Mouse (Mus musculus) MEL (cell line): ENCODE data around the gene Mta3. TPM values are rescaled to one million over a fixed set of nuclear protein-coding genes. Genes with fewer than 3 reads are reported as not detected.
A peak's percentile ranks its signal among the peaks of the same experiment; 100 is the strongest.

Source experiments
- DNase-seq: peaks from one replicate; pipeline ENCODE4 v3.0.0; 2011; ENCODE audit warnings: low read depth, low spot score
- H3K27ac ChIP-seq: 2 replicates; pipeline ENCODE4 v1.5.1; 2012; ENCODE audit warnings: low read depth, mild to moderate bottlenecking, control low read depth, low read length, moderate library complexity; ENCODE audit not compliant: control insufficient read depth
- H3K27me3 ChIP-seq, 2 experiments: fragments of 150-350 bp in 1 of 2; sonication (generic) in 1 of 2; 2 replicates each; pipeline ENCODE4 v1.6.1; 2012; ENCODE audit warnings: low read length in 2 of 2, mild to moderate bottlenecking in 2 of 2, improper control_type of control experiment in 1 of 2, moderate library complexity in 1 of 2; ENCODE audit not compliant: insufficient read depth in 2 of 2, control insufficient read depth in 1 of 2
- H3K36me3 ChIP-seq, 2 experiments: 2 replicates each; pipeline ENCODE4 v1.6.1; 2012 to 2014; ENCODE audit warnings: low read length in 2 of 2, improper control_type of control experiment in 1 of 2, inconsistent platforms in 1 of 2, mild to moderate bottlenecking in 1 of 2; ENCODE audit not compliant: insufficient read depth in 2 of 2, control insufficient read depth in 1 of 2
- H3K4me1 ChIP-seq, 2 experiments: fragments of 150-350 bp in 1 of 2; sonication (generic) in 1 of 2; 2 replicates each; pipeline ENCODE4 v1.6.1; 2012; ENCODE audit warnings: low read length in 2 of 2, improper control_type of control experiment in 1 of 2, mild to moderate bottlenecking in 1 of 2; ENCODE audit not compliant: insufficient read depth in 2 of 2, control insufficient read depth in 1 of 2
- H3K4me3 ChIP-seq, 2 experiments: fragments of 150-350 bp in 1 of 2; sonication (generic) in 1 of 2; 2 replicates each; pipeline ENCODE4 v1.5.1; 2012; ENCODE audit warnings: low read depth in 2 of 2, low read length in 2 of 2, mild to moderate bottlenecking in 2 of 2, moderate library complexity in 2 of 2, control low read depth in 1 of 2, improper control_type of control experiment in 1 of 2; ENCODE audit not compliant: control insufficient read depth in 1 of 2, insufficient read depth in 1 of 2
- H3K79me2 ChIP-seq: 2 replicates; pipeline ENCODE4 v1.6.1; 2012; ENCODE audit warnings: mild to moderate bottlenecking, low read length, moderate library complexity; ENCODE audit not compliant: control insufficient read depth, poor library complexity, insufficient read depth
- H3K9ac ChIP-seq: 2 replicates; pipeline ENCODE4 v1.6.1; 2012; ENCODE audit warnings: low read depth, mild to moderate bottlenecking, control low read depth, low read length, moderate library complexity; ENCODE audit not compliant: control insufficient read depth, poor library complexity, severe bottlenecking
- H3K9me3 ChIP-seq: fragments of 150-350 bp; sonication (generic); replicated peaks from 2 replicates; pipeline ENCODE4 v1.6.1; 2012; ENCODE audit warnings: mild to moderate bottlenecking, low read length, improper control_type of control experiment, moderate library complexity; ENCODE audit not compliant: insufficient read depth
- CHD1 ChIP-seq: IDR thresholded peaks from 2 replicates; pipeline ENCODE4 v1.6.1; 2012; ENCODE audit warnings: low read depth, mild to moderate bottlenecking, inconsistent platforms, low read length, improper control_type of control experiment
- CTCF ChIP-seq, 3 experiments: IDR thresholded peaks in 2 of 3; conservative IDR thresholded peaks in 1 of 3; 2 replicates each; pipeline ENCODE4 v1.5.1; 2011 to 2012; ENCODE audit warnings: low read length in 3 of 3, low read depth in 2 of 3, mild to moderate bottlenecking in 2 of 3, improper control_type of control experiment in 1 of 3, inconsistent platforms in 1 of 3, mixed read lengths in 1 of 3, moderate library complexity in 1 of 3; ENCODE audit not compliant: control insufficient read depth in 1 of 3, insufficient read depth in 1 of 3, poor library complexity in 1 of 3, severe bottlenecking in 1 of 3
- E2F4 ChIP-seq: IDR thresholded peaks from 2 replicates; pipeline ENCODE4 v1.6.1; 2011; ENCODE audit warnings: low read depth, low read length, improper control_type of control experiment, borderline replicate concordance
- ELF1 ChIP-seq: IDR thresholded peaks from 2 replicates; pipeline ENCODE4 v1.6.1; 2014; ENCODE audit warnings: low read depth, mild to moderate bottlenecking, inconsistent platforms, low read length, improper control_type of control experiment, moderate library complexity
- ETS1 ChIP-seq: IDR thresholded peaks from 2 replicates; pipeline ENCODE4 v1.6.1; 2012; ENCODE audit warnings: low read depth, mild to moderate bottlenecking, inconsistent platforms, low read length, improper control_type of control experiment, moderate library complexity
- GABPA ChIP-seq: IDR thresholded peaks from 2 replicates; pipeline ENCODE4 v1.6.1; 2012; ENCODE audit warnings: low read depth, mild to moderate bottlenecking, inconsistent platforms, low read length, improper control_type of control experiment, moderate library complexity
- HCFC1 ChIP-seq: IDR thresholded peaks from 2 replicates; pipeline ENCODE4 v1.6.1; 2012; ENCODE audit warnings: low read depth, mild to moderate bottlenecking, inconsistent platforms, low read length, improper control_type of control experiment, moderate library complexity
- KAT2A ChIP-seq: conservative IDR thresholded peaks from 2 replicates; pipeline ENCODE4 v1.6.1; 2012; ENCODE audit warnings: low read depth, low read length, improper control_type of control experiment, inconsistent platforms
- MAFK ChIP-seq: IDR thresholded peaks from 2 replicates; pipeline ENCODE4 v1.6.1; 2011; ENCODE audit warnings: low read depth, mild to moderate bottlenecking, low read length, improper control_type of control experiment, borderline replicate concordance
- MAX ChIP-seq: IDR thresholded peaks from 2 replicates; pipeline ENCODE4 v1.6.1; 2011; ENCODE audit warnings: low read length, improper control_type of control experiment
- MAZ ChIP-seq: IDR thresholded peaks from 2 replicates; pipeline ENCODE4 v1.6.1; 2012; ENCODE audit warnings: low read depth, mild to moderate bottlenecking, inconsistent platforms, low read length, improper control_type of control experiment
- MEF2A ChIP-seq: IDR thresholded peaks from 2 replicates; pipeline ENCODE4 v1.6.1; 2014; ENCODE audit warnings: low read depth, mild to moderate bottlenecking, inconsistent platforms, low read length, improper control_type of control experiment; ENCODE audit not compliant: poor library complexity, insufficient replicate concordance, severe bottlenecking; ENCODE audit errors: extremely low read depth
- MXI1 ChIP-seq: IDR thresholded peaks from 2 replicates; pipeline ENCODE4 v1.6.1; 2011; ENCODE audit warnings: mild to moderate bottlenecking, low read depth, low read length, improper control_type of control experiment
- MYC ChIP-seq: IDR thresholded peaks from 2 replicates; pipeline ENCODE4 v1.6.1; 2011; ENCODE audit warnings: low read depth, mild to moderate bottlenecking, low read length, improper control_type of control experiment, moderate library complexity
- NELFE ChIP-seq: IDR thresholded peaks from 2 replicates; pipeline ENCODE4 v1.6.1; 2011; ENCODE audit warnings: low read depth, low read length, improper control_type of control experiment
- POLR2A ChIP-seq, 2 experiments: IDR thresholded peaks; 2 replicates each; pipeline ENCODE4 v1.6.1; 2011 to 2012; ENCODE audit warnings: low read length in 2 of 2, mild to moderate bottlenecking in 2 of 2, control low read depth in 1 of 2, improper control_type of control experiment in 1 of 2, low read depth in 1 of 2, moderate library complexity in 1 of 2; ENCODE audit not compliant: control insufficient read depth in 1 of 2, insufficient read depth in 1 of 2, poor library complexity in 1 of 2
- POLR2AphosphoS2 ChIP-seq: IDR thresholded peaks from 2 replicates; pipeline ENCODE4 v1.6.1; 2011; ENCODE audit warnings: low read length, improper control_type of control experiment
- RCOR1 ChIP-seq: IDR thresholded peaks from 2 replicates; pipeline ENCODE4 v1.6.1; 2012; ENCODE audit warnings: low read depth, mild to moderate bottlenecking, inconsistent platforms, low read length, improper control_type of control experiment
- SIN3A ChIP-seq: IDR thresholded peaks from 2 replicates; pipeline ENCODE4 v1.6.1; 2012; ENCODE audit warnings: low read length, improper control_type of control experiment, inconsistent platforms
- TAL1 ChIP-seq: IDR thresholded peaks from 2 replicates; pipeline ENCODE4 v1.6.1; 2012; ENCODE audit warnings: mild to moderate bottlenecking, inconsistent platforms, low read length, moderate library complexity, mixed read lengths
- TBP ChIP-seq: IDR thresholded peaks from 2 replicates; pipeline ENCODE4 v1.8.0; 2011; ENCODE audit warnings: low read depth, low read length, improper control_type of control experiment
- UBTF ChIP-seq: IDR thresholded peaks from 2 replicates; pipeline ENCODE4 v1.6.1; 2012; ENCODE audit warnings: low read depth, mild to moderate bottlenecking, inconsistent platforms, low read length, improper control_type of control experiment, moderate library complexity, borderline replicate concordance; ENCODE audit not compliant: insufficient read depth
- USF1 ChIP-seq: IDR thresholded peaks from 2 replicates; pipeline ENCODE4 v1.6.1; 2014; ENCODE audit warnings: low read depth, mild to moderate bottlenecking, inconsistent platforms, low read length, improper control_type of control experiment, moderate library complexity
- ZC3H11A ChIP-seq: IDR thresholded peaks from 2 replicates; pipeline ENCODE4 v1.6.1; 2012; ENCODE audit warnings: low read depth, mild to moderate bottlenecking, inconsistent platforms, low read length, improper control_type of control experiment
- ZMIZ1 ChIP-seq: IDR thresholded peaks from 2 replicates; pipeline ENCODE4 v1.6.1; 2012; ENCODE audit warnings: low read depth, mild to moderate bottlenecking, inconsistent platforms, low read length, improper control_type of control experiment, moderate library complexity
- ZNF384 ChIP-seq: IDR thresholded peaks from 2 replicates; pipeline ENCODE4 v1.6.1; 2012; ENCODE audit warnings: low read depth, mild to moderate bottlenecking, inconsistent platforms, low read length, improper control_type of control experiment
- polyA plus RNA-seq, 2 experiments: library from polyadenylated mRNA; stranded (reverse) in 1 of 2; unstranded in 1 of 2; fragments of >175 nt in 1 of 2; fragments of >200 nt in 1 of 2; gene quantifications; 2 replicates each; pipeline versions ENCODE4 v1.2.1 to v1.2.4; 2012; ENCODE audit warnings: low replicate concordance in 2 of 2, low read depth in 1 of 2; ENCODE audit not compliant: insufficient read length in 2 of 2, insufficient read depth in 1 of 2, missing spikeins in 1 of 2
- total RNA-seq: library from RNA; depleted of rRNA; stranded (reverse); fragments of 300-350 nt; gene quantifications from 2 replicates; pipeline ENCODE4 v1.2.3, GENCODE M21; 2012

The Mta3 gene
- total and polyA plus RNA-seq, 3 experiments = 28.8 to 58.2 TPM; not detected in 1

DNA sequence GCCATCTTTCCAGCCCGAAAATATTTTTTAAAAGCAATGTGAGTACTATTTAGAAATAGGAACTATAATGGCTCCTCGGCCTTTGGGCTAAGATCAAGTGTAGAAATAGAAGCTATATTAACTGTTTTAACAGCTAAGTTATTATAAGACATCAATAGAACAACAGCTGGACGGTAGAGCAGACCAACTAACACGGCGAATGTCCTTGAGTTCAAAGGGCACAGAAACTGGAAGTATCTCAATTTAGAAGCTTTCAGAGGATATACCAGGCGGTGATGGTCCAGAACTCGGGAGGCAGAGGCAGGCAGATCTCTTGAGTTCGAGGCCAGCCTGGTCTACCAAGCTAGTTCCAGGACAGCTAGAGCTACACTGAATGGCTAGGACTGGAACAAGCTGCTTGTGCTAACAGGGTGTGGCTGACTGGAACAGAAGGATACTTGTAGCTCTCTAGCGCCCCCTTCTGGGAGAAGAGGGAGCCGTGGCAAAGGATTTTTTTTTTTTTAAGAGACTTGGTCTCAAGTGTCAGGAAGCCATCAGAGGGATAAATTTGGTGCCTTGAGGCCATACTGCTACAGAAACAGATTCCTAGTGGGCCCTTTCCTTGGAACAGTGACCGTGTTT, 101.9 kb downstream of the Mta3 start (continued):
- TF ChIP-seq UBTF = no peak

GRCm38 (mm10) chr17:83808476-83809098, 102.6 kb downstream of the Mta3 start:
- H3K27ac ChIP-seq = peak overlapping the region; percentile 96
- peak; percentile 87 for DNase-seq
- peaks cover 0 to 25% of the 10 kb centered on the region in 2 experiments; a peak in 2 of 4 replicates for H3K36me3 ChIP-seq
- H3K4me1 ChIP-seq = peaks cover 11 to 30% of the 10 kb centered on the region in 2 experiments
- no peaks in the 10 kb centered on the region for H3K27me3 ChIP-seq
- peak overlapping the region; percentile 68 for H3K9ac ChIP-seq
- H3K9me3 ChIP-seq = no peaks in the 10 kb centered on the region
- H3K79me2 ChIP-seq = no peaks in the 10 kb centered on the region; the same call in 1 of the 2 replicates
- no peak for TF ChIP-seq POLR2AphosphoS2
- no peak for TF ChIP-seq TBP
- TF ChIP-seq MXI1 = no peak
- peak; percentile 2 for TF ChIP-seq MYC
- TF ChIP-seq ZMIZ1 = no peak
- TF ChIP-seq ELF1 = peak; percentile 52; the same call in 1 of the 2 replicates
- peak; percentile 51 for TF ChIP-seq ZNF384
- TF ChIP-seq ETS1 = 0 out of 2 replicates have a peak, but pooled peaks have one; percentile 6
- H3K4me3 ChIP-seq = peak overlapping the region; percentile 46 to 48

DNA sequence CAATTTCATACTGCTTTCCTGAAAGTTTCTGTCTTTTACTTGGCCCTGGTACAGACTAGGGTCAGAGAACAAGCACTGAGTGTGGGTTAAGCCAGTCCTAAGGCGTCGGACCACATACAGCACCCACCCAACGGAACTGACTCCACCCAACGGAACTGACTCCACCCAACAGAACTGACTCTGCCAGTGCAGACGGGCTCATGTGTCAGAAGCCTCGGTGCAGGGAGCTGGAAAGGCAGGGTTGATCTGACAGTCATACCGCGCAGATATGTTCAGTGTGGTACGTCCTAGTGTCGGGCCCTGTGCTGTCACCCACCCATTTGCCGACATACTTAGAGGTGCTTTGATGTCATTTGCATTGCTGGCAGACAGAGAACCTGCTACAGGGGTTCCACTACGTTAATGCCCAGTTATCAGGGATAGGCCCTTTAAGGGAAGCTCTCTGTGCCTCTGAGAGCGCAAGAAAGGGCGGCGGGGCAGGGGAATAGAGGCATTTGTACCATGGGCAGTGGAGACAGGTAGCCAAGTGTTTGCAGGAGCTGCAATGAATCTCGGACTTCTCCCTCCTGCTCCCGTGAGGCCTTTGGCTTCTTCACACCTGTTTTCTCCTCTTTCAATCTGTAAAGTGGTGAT, 103.3 kb downstream of the Mta3 start:
- Histone ChIP-seq H3K27me3 (no peaks in the 10 kb centered on the region), H3K9me3 (no peaks in the 10 kb centered on the region), H3K79me2 (no peaks in the 10 kb centered on the region; the same call in 1 of the 2 replicates), H3K9ac (peak overlapping the region; percentile 72), H3K4me3 (peak overlapping the region; percentile 48 to 56), H3K4me1 (peaks cover 11 to 30% of the 10 kb centered on the region in 2 experiments), H3K36me3 (peaks cover 0 to 25% of the 10 kb centered on the region in 2 experiments; a peak in 2 of 4 replicates), H3K27ac (peak overlapping the region; percentile 96)
- peak; percentile 98 for DNase-seq
- TF ChIP-seq MEF2A (no peak), KAT2A (no peak), ZNF384 (no peak), MAFK (no peak), USF1 (no peak), MXI1 (peak; percentile 88), TAL1 (no peak), E2F4 (no peak), UBTF (no peak), MYC (peak; percentile 52; the same call in 1 of the 2 replicates), HCFC1 (peak; percentile 57; the same call in 1 of the 2 replicates), MAX (no peak; the same call in 1 of the 2 replicates), CHD1 (no peak), ZC3H11A (no peak), CTCF (IDR thresholded peaks at IDR 0.05 in 2 of 3, conservative IDR thresholded peaks at IDR 0.05 in 1 of 3; ENCODE audit: control insufficient read depth in 1 of 3, insufficient read depth in 1 of 3, low read depth in 2 of 3, low read length in 3 of 3, poor library complexity in 1 of 3, severe bottlenecking in 1 of 3) (no peak), POLR2AphosphoS2 (peak; percentile 95), NELFE (peak; percentile 96), POLR2A (IDR thresholded peaks at IDR 0.05; ENCODE audit: control insufficient read depth in 1 of 2, insufficient read depth in 1 of 2, low read depth in 1 of 2, low read length in 2 of 2, poor library complexity in 1 of 2) (peak; percentile 90 to 98), MAZ (no peak; the same call in 1 of the 2 replicates), SIN3A (peak; percentile 90), RCOR1 (no peak), GABPA (no peak)
